Mouse (Mus musculus) neural tube, embryonic 13.5 days (tissue): ENCODE results near the gene Kbtbd6. TPM values are rescaled to one million over a fixed set of nuclear protein-coding genes. Genes with fewer than 3 reads are reported as not detected.

ENCODE experiments used
- polyA plus RNA-seq: library from polyadenylated mRNA; unstranded; fragments of >200 nt; fragmentation: Nextera tagmentation; extraction: Ambion mirVana; gene quantifications from 2 replicates; pipeline ENCODE4 v1.2.1, GENCODE M21; 2015

Kbtbd6 gene
- polyA plus RNA-seq, 1 experiment from 2014 or later = 1.6 TPM

Other genes with a start within 250 kb of the Kbtbd6 start
- not detected in 2 replicates for gene Zfp957, start 204.5 kb upstream of the Kbtbd6 start, polyA plus RNA-seq
- 67.4 and 72.9 TPM in 2 replicates for gene Rgcc, start 150.2 kb upstream of the Kbtbd6 start, polyA plus RNA-seq
- gene Naa16, start 61.1 kb upstream of the Kbtbd6 start, polyA plus RNA-seq = 19.2 and 22.3 TPM in 2 replicates
- 11.5 and 14.1 TPM in 2 replicates for gene Mtrf1, start 54.1 kb upstream of the Kbtbd6 start, polyA plus RNA-seq
- 15.6 and 18.0 TPM in 2 replicates for gene Kbtbd7, start 25.3 kb upstream of the Kbtbd6 start, polyA plus RNA-seq
- gene Elf1, start 29.4 kb downstream of the Kbtbd6 start, polyA plus RNA-seq = 4.3 and 4.6 TPM in 2 replicates
- gene Wbp4, start 29.7 kb downstream of the Kbtbd6 start, polyA plus RNA-seq = 45.1 and 47.8 TPM in 2 replicates
- gene Sugt1, start 135.9 kb downstream of the Kbtbd6 start, polyA plus RNA-seq = 124 and 140 TPM in 2 replicates
- gene Cnmd, start 210.3 kb downstream of the Kbtbd6 start, polyA plus RNA-seq = 25.6 and 32.1 TPM in 2 replicates